Mouse (Mus musculus) adrenal gland, postnatal 14 days (tissue): ENCODE results near the gene Slc28a2. TPM values are rescaled to one million over a fixed set of nuclear protein-coding genes. Genes with fewer than 3 reads are reported as not detected.
A peak's percentile ranks its signal among the peaks of the same experiment; 100 is the strongest.
"Not testable (repeated sequence)": the region's sequence is repeated elsewhere in the genome, so short reads cannot be mapped to it uniquely, and the experiment has no call there.

Experiments used
- DNase-seq: peaks from one replicate; pipeline ENCODE4 v3.0.0; 2021; ENCODE audit warnings: mixed read lengths
- total RNA-seq: library from RNA; stranded (reverse); gene quantifications from 2 replicates; pipeline ENCODE4 v1.2.3, GENCODE M21; 2021

Gene Slc28a2
- total RNA-seq, 1 experiment from 2014 or later, result 11.1 TPM

- peak; percentile 96 for DNase-seq
These were observed 41.2 kb downstream of the Slc28a2 start for GRCm38 (mm10) chr2:122467351-122468013.

DNA sequence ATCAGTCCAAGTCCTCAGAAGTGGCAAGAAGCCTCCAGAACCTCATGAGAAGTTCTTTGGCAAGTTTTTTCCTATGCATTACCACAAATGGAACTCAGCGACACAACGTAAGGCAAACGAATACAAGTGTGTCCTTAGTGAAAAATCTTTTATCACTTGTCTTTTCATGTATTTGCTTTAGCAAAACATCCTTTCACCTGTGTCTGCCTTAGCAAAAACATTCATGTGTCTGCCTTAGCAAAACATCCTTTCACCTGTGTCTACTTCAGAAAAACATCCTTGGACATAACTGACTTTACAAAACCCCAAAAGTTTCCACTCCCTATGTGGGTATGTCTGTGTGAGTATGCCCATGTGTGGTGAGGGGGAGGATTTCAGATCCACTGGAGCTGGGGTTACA lies 42.9 kb downstream of the Slc28a2 start:
- no peak for DNase-seq

DNA sequence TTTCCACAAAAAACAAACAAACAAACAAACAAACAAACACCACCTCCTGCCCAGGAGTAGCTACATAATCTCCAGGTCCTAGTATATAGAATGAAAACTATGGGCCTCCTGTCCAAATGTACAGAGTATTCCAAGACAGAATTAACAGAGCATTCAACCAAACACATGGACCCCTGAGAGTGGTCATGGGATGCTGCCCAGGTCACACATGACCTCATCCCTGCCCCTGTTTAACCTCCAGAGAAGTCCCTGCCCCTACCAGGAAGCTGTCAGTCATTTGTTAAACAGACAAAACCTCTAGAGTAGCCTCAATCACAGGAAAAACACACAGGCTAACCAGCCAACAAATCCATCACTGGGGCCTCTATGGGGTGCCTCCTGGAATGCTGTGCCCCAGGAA lies 50.3 kb downstream of the Slc28a2 start:
- no peak for DNase-seq

DNA sequence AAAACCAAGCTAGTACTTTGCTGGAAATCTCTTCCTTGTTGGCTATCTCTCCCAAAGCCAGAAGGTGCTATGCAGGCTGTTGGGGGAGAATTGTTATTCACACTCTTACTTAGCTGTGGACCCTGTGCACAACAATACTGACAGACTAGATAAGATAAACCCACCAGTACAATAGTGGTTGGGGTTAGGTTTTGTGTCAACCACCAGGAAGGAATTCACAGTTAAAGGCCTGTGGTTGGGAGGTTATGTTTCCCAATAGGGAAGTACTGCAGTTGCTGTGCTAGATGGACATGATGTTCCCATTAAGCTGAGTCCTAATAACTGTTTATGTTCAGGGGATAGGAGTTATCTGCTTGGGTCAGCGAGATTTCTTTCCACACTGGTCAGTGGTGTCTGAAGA lies 57.5 kb downstream of the Slc28a2 start:
- not testable (repeated sequence) for DNase-seq

- no peak for DNase-seq
These were observed 58.4 kb downstream of the Slc28a2 start, which contains the start of gene Gm14085 for GRCm38 (mm10) chr2:122484641-122485040. Gene Gm14085 (plus strand): TSS chr2:122484941.

DNA sequence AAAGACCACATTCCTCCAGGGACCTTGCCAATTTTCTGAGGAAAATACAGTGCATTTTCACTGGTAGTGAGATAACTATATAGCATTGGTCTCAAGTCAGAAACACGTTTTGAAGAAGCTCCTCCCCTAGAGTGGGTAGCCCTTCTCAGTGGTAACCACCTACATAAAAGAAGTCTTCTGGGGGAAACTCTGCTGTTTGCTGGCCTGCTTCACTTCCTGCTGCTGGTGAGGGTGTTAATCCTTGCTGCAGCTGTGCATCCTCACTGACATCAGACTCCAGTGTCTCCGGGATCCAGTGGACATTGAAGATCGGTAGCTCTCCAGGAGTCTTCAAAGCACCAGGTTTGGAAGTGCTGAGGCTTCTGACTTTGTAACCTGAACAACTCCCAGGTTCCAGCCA lies 59.4 kb downstream of the Slc28a2 start:
- DNase-seq, result not testable (repeated sequence)

GRCm38 (mm10) chr2:122486122-122486521 lies 59.8 kb downstream of the Slc28a2 start:
- DNase-seq, result not testable (repeated sequence)

- no peak for DNase-seq
These were observed 60.4 kb downstream of the Slc28a2 start for GRCm38 (mm10) chr2:122486674-122487073.

Other genes with a start within 250 kb of the Slc28a2 start
- 0.26 TPM in 1 of 2 replicates, not detected in the other for gene Patl2, start 240.3 kb upstream of the Slc28a2 start, total RNA-seq
- gene Terb2, start 240.2 kb upstream of the Slc28a2 start, total RNA-seq, result not detected in 2 replicates
- gene Sord, start 191.7 kb upstream of the Slc28a2 start, total RNA-seq, result 61.6 and 101 TPM in 2 replicates
- 0.07 and 0.11 TPM in 2 replicates for gene Duox2, start 128.0 kb upstream of the Slc28a2 start, total RNA-seq
- not detected in 2 replicates for gene Duoxa2, start 127.6 kb upstream of the Slc28a2 start, total RNA-seq
- 0.41 TPM in 1 of 2 replicates, not detected in the other for gene Duoxa1, start 112.7 kb upstream of the Slc28a2 start, total RNA-seq
- gene Duox1, start 110.8 kb upstream of the Slc28a2 start, total RNA-seq, result 0.08 TPM in 1 of 2 replicates, not detected in the other
- 11.7 and 14.6 TPM in 2 replicates for gene Shf, start 57.3 kb upstream of the Slc28a2 start, total RNA-seq
- 0.30 and 1.3 TPM in 2 replicates for gene Gm14085, start 58.5 kb downstream of the Slc28a2 start, total RNA-seq
- 5.2 and 5.6 TPM in 2 replicates for gene Gatm, start 184.8 kb downstream of the Slc28a2 start, total RNA-seq
- 0.48 and 0.83 TPM in 2 replicates for gene AA467197, start 210.5 kb downstream of the Slc28a2 start, total RNA-seq